Mouse (Mus musculus) liver, embryonic 12.5 days (tissue): Measurements from ENCODE around the gene U90926. TPM values are rescaled to one million over a fixed set of nuclear protein-coding genes. Genes with fewer than 3 reads are reported as not detected.
"Not testable (repeated sequence)": the region's sequence is repeated elsewhere in the genome, so short reads cannot be mapped to it uniquely, and the experiment has no call there.

Experiments
- ATAC-seq: fragments of 200-750 bp; cut with Nextera tagmentation; 2 replicates; pipeline ENCODE4 v1.8.0; 2017; ENCODE audit warnings: moderate number of reproducible peaks, mild to moderate bottlenecking, moderate library complexity
- H3K27ac ChIP-seq: fragments of 300-500 bp; sonication (generic); 2 replicates; pipeline ENCODE4 v1.5.1; 2016; ENCODE audit warnings: mild to moderate bottlenecking
- H3K27me3 ChIP-seq: fragments of 300-500 bp; sonication (generic); replicated peaks from 2 replicates; pipeline ENCODE4 v1.6.1; 2016; ENCODE audit warnings: mild to moderate bottlenecking, moderate library complexity
- H3K36me3 ChIP-seq: fragments of 300-500 bp; sonication (generic); 2 replicates; pipeline ENCODE4 v1.6.1; 2016; ENCODE audit warnings: mild to moderate bottlenecking, moderate library complexity
- H3K4me1 ChIP-seq: fragments of 300-500 bp; sonication (generic); 2 replicates; pipeline ENCODE4 v1.6.1; 2016
- H3K4me2 ChIP-seq: fragments of 300-500 bp; sonication (generic); 2 replicates; pipeline ENCODE4 v1.6.1; 2016; ENCODE audit warnings: mild to moderate bottlenecking, moderate library complexity
- H3K4me3 ChIP-seq: fragments of 300-500 bp; sonication (generic); 2 replicates; pipeline ENCODE4 v1.5.1; 2016; ENCODE audit warnings: mild to moderate bottlenecking, moderate library complexity
- H3K9ac ChIP-seq: fragments of 300-500 bp; sonication (generic); 2 replicates; pipeline ENCODE4 v1.6.1; 2016; ENCODE audit warnings: mild to moderate bottlenecking, moderate library complexity
- H3K9me3 ChIP-seq: fragments of 300-500 bp; sonication (generic); replicated peaks from 2 replicates; pipeline ENCODE4 v1.6.1; 2016; ENCODE audit warnings: mild to moderate bottlenecking, moderate library complexity
- WGBS: fragments of 180-500 bp; shearing (Covaris S2); methylation state at CpG from one replicate; pipeline ENCODE4 v1.1.7; 2016; ENCODE audit not compliant: insufficient replicate concordance; 5-methylcytosine and 5-hydroxymethylcytosine counted together
- polyA plus RNA-seq: library from polyadenylated mRNA; unstranded; fragments of >200 nt; fragmentation: Nextera tagmentation; extraction: Ambion mirVana; gene quantifications from 2 replicates; pipeline ENCODE4 v1.2.1, GENCODE M21; 2016

The U90926 gene
- polyA plus RNA-seq, 1 experiment from 2014 or later = not detected

GRCm38 (mm10) chr5:92206121-92206520, 9.1 kb downstream of the U90926 start:
- no peak for ATAC-seq
- Histone ChIP-seq H3K27ac (no peak overlapping the region), H3K9ac (no peak overlapping the region), H3K27me3 (0 out of 2 replicates have a peak, but pooled peaks cover 10% of the 10 kb centered on the region), H3K4me2 (no peak overlapping the region), H3K4me3 (no peak overlapping the region), H3K4me1 (peaks cover 21% of the 10 kb centered on the region), H3K9me3 (no peaks in the 10 kb centered on the region), H3K36me3 (peaks cover 38% of the 10 kb centered on the region)
- 81% methylated on average over 6 of the region's 6 CpGs for WGBS

GRCm38 (mm10) chr5:92205706-92206105, 9.5 kb downstream of the U90926 start:
- Histone ChIP-seq H3K9me3 (no peaks in the 10 kb centered on the region), H3K4me1 (peaks cover 21% of the 10 kb centered on the region), H3K4me2 (no peak overlapping the region), H3K9ac (no peak overlapping the region), H3K27ac (no peak overlapping the region), H3K27me3 (0 out of 2 replicates have a peak, but pooled peaks cover 10% of the 10 kb centered on the region), H3K4me3 (no peak overlapping the region), H3K36me3 (peaks cover 42% of the 10 kb centered on the region)
- 86% methylated on average over 5 of the region's 5 CpGs for WGBS
- ATAC-seq = no peak

GRCm38 (mm10) chr5:92205184-92205583, 10.0 kb downstream of the U90926 start:
- no peak overlapping the region for H3K4me3 ChIP-seq
- H3K4me1 ChIP-seq = peaks cover 21% of the 10 kb centered on the region
- 0 out of 2 replicates have a peak, but pooled peaks cover 8% of the 10 kb centered on the region for H3K27me3 ChIP-seq
- WGBS = 76% methylated on average over 7 of the region's 7 CpGs
- H3K9ac ChIP-seq = no peak overlapping the region
- H3K4me2 ChIP-seq = no peak overlapping the region
- peaks cover 47% of the 10 kb centered on the region for H3K36me3 ChIP-seq
- H3K9me3 ChIP-seq = no peaks in the 10 kb centered on the region
- no peak overlapping the region for H3K27ac ChIP-seq
- no peak for ATAC-seq

- peaks cover 21% of the 10 kb centered on the region for H3K4me1 ChIP-seq
- H3K27ac ChIP-seq = no peak overlapping the region
- H3K36me3 ChIP-seq = peaks cover 54% of the 10 kb centered on the region
- WGBS = 48% methylated on average over 6 of the region's 6 CpGs
- no peak overlapping the region for H3K4me3 ChIP-seq
- H3K9ac ChIP-seq = no peak overlapping the region
- no peaks in the 10 kb centered on the region for H3K9me3 ChIP-seq
- ATAC-seq = peak; percentile 66
- no peak overlapping the region for H3K4me2 ChIP-seq
- H3K27me3 ChIP-seq = 0 out of 2 replicates have a peak, but pooled peaks cover 3% of the 10 kb centered on the region
Observed at GRCm38 (mm10) chr5:92204162-92205036, 10.8 kb downstream of the U90926 start.

- WGBS = 83% methylated on average over 8 of the region's 8 CpGs
- ATAC-seq = no peak
- peaks cover 95% of the 10 kb centered on the region for H3K36me3 ChIP-seq
Observed at GRCm38 (mm10) chr5:92198266-92198665, 16.9 kb downstream of the U90926 start.

GRCm38 (mm10) chr5:92196895-92197811, 18.1 kb downstream of the U90926 start:
- Histone ChIP-seq H3K27ac (no peak overlapping the region), H3K27me3 (no peaks in the 10 kb centered on the region), H3K4me2 (no peak overlapping the region), H3K4me3 (no peak overlapping the region), H3K9ac (no peak overlapping the region), H3K9me3 (no peaks in the 10 kb centered on the region), H3K36me3 (peaks cover 97% of the 10 kb centered on the region), H3K4me1 (no peaks in the 10 kb centered on the region)
- WGBS = 87% methylated on average over 15 of the region's 15 CpGs
- no peak for ATAC-seq

More at GRCm38 (mm10) chr5:92198266-92198665, 16.9 kb downstream of the U90926 start:
- H3K27ac ChIP-seq = no peak overlapping the region
- H3K4me3 ChIP-seq = no peak overlapping the region
- no peak overlapping the region for H3K9ac ChIP-seq
- no peaks in the 10 kb centered on the region for H3K9me3 ChIP-seq
- no peaks in the 10 kb centered on the region for H3K27me3 ChIP-seq
- no peak overlapping the region for H3K4me2 ChIP-seq
- no peaks in the 10 kb centered on the region for H3K4me1 ChIP-seq

- peaks cover 90% of the 10 kb centered on the region for H3K36me3 ChIP-seq
- not testable (repeated sequence) for H3K4me2 ChIP-seq, H3K9me3 ChIP-seq, H3K4me1 ChIP-seq, H3K9ac ChIP-seq, ATAC-seq, H3K27ac ChIP-seq, H3K4me3 ChIP-seq, H3K27me3 ChIP-seq
- WGBS = 57% methylated on average over 2 of the region's 2 CpGs
Observed at GRCm38 (mm10) chr5:92195716-92196115, 19.5 kb downstream of the U90926 start.

GRCm38 (mm10) chr5:92188881-92189483, 26.2 kb downstream of the U90926 start:
- Histone ChIP-seq H3K27me3 (no peaks in the 10 kb centered on the region), H3K9me3 (no peaks in the 10 kb centered on the region), H3K36me3 (peaks cover 84% of the 10 kb centered on the region), H3K4me3 (no peak overlapping the region), H3K4me1 (no peaks in the 10 kb centered on the region), H3K4me2 (no peak overlapping the region), H3K27ac (no peak overlapping the region), H3K9ac (no peak overlapping the region)
- no peak for ATAC-seq
- WGBS = 82% methylated on average over 7 of the region's 7 CpGs

- 72% methylated on average over 8 of the region's 8 CpGs for WGBS
- Histone ChIP-seq H3K36me3 (peaks cover 84% of the 10 kb centered on the region), H3K4me2 (no peak overlapping the region), H3K27me3 (no peaks in the 10 kb centered on the region), H3K27ac (no peak overlapping the region), H3K4me1 (no peaks in the 10 kb centered on the region), H3K4me3 (no peak overlapping the region), H3K9ac (no peak overlapping the region), H3K9me3 (no peaks in the 10 kb centered on the region)
- no peak for ATAC-seq
Observed at GRCm38 (mm10) chr5:92183071-92183830, 32.0 kb downstream of the U90926 start.

- no peak overlapping the region for H3K4me2 ChIP-seq
- WGBS = 84% methylated on average over 6 of the region's 6 CpGs
- no peaks in the 10 kb centered on the region for H3K27me3 ChIP-seq
Observed at GRCm38 (mm10) chr5:92165976-92166375, 49.2 kb downstream of the U90926 start.

More at GRCm38 (mm10) chr5:92165976-92166375, 49.2 kb downstream of the U90926 start:
- no peaks in the 10 kb centered on the region for H3K4me1 ChIP-seq
- H3K27ac ChIP-seq = no peak overlapping the region
- no peak for ATAC-seq
- no peak overlapping the region for H3K4me3 ChIP-seq
- H3K9ac ChIP-seq = no peak overlapping the region
- peaks cover 60% of the 10 kb centered on the region for H3K36me3 ChIP-seq
- H3K9me3 ChIP-seq = no peaks in the 10 kb centered on the region
